Mouse (Mus musculus): Measurements from ENCODE around the gene Hrh2. TPM values are rescaled to one million over a fixed set of nuclear protein-coding genes. Genes with fewer than 3 reads are reported as not detected.

Hrh2 gene
- polyA plus RNA-seq, 1 experiment from 2014 or later = 0.65 TPM

DNA sequence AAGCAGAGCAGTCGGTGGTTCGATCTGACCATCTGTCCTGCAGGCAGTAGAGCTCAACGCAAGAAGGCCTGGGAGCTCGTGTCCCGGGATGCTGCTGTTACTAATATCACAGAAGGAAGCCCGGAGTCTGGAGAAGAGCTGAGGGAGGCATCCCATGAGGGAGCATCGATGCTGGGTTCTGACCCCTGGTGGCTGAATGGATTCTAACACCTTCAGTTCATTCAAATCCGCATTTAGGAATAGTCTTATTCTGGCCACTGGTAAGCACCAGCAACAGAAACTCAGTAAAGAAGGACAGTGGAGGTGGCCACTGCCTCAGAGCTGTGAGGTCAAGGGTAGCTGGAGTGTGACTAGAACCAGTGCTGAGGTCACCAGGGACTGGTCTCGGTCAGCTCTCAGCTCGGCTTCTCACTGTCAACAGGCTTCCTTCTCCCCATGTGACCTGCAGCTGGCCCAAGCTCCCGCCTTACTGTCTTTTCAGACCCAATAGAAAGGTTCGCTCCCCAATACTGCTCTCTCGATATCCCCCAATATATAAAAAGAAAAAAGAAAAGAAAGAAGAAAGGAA is 36.1 kb downstream of the Hrh2 start:
- Histone ChIP-seq H3K36me3 (no peaks in the 10 kb centered on the region), H3K27ac (replicated peaks) (no peak overlapping the region), H3K27me3 (no peaks in the 10 kb centered on the region), H3K4me3 (no peak overlapping the region), H3K9ac (no peak overlapping the region), H3K4me1 (replicated peaks) (peaks cover 10% of the 10 kb centered on the region; the same call in 1 of the 2 replicates), H3K4me2 (no peak overlapping the region), H3K9me3 (no peaks in the 10 kb centered on the region)
- peak; percentile 51; the same call in 1 of the 2 replicates for ATAC-seq (ENCODE audit: low FRiP score, low read depth)
- WGBS = 23% methylated on average over 13 of the region's 13 CpGs

DNA sequence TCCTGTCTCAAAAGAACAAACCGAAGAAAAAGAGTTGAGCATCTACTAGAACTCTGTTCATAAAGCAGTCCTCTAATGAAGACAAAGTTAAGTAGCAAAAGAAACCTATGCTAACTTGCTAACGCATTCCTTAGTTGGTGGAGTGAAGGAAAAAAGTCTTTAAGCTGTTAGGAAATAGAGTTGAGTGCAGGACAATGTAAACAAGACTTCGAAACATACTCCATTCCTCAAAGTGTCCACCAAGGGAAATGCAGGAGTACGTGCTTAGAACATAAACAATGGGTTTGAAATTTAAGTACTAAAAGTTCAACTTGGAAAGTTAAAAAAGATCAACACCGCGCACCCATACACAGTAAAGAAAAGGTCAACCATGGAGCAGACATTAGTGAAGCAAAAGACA is 38.2 kb downstream of the Hrh2 start:
- Histone ChIP-seq H3K36me3 (no peaks in the 10 kb centered on the region), H3K9me3 (no peaks in the 10 kb centered on the region), H3K27me3 (no peaks in the 10 kb centered on the region), H3K4me1 (replicated peaks) (0 out of 2 replicates have a peak, but pooled peaks cover 4% of the 10 kb centered on the region), H3K4me3 (no peak overlapping the region), H3K9ac (no peak overlapping the region), H3K4me2 (no peak overlapping the region), H3K27ac (replicated peaks) (no peak overlapping the region)
- no peak for ATAC-seq (ENCODE audit: low FRiP score, low read depth)
- WGBS = 95% methylated on average over 6 of the region's 6 CpGs

DNA sequence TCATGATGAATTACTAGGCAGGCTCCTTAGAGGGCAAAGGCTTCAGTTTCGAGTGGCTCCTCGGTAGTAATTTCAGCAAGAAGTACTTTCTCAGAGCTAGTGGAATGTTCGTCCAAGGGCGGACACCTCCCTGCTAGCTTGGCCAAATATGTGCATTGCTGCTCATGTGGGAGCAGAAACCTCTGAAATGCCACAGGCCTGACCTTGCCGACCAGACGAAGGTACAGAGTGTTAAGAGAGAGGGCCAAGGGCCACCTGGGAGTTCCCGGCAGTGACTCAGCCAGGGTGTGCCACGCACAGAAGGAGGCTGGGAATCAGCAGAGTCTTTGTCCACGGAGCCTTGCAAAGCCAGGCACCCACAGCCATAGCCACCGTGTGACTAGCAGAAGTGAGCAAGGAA is 39.9 kb downstream of the Hrh2 start:
- H3K4me1 ChIP-seq (replicated peaks) = 0 out of 2 replicates have a peak, but pooled peaks cover 4% of the 10 kb centered on the region
- no peaks in the 10 kb centered on the region for H3K27me3 ChIP-seq
- H3K9ac ChIP-seq = no peak overlapping the region
- no peak overlapping the region for H3K4me3 ChIP-seq
- WGBS = 78% methylated on average over 10 of the region's 10 CpGs
- no peaks in the 10 kb centered on the region for H3K36me3 ChIP-seq
- H3K27ac ChIP-seq (replicated peaks) = no peak overlapping the region
- no peak for ATAC-seq (ENCODE audit: low FRiP score, low read depth)
- H3K9me3 ChIP-seq = no peaks in the 10 kb centered on the region
- H3K4me2 ChIP-seq = no peak overlapping the region

DNA sequence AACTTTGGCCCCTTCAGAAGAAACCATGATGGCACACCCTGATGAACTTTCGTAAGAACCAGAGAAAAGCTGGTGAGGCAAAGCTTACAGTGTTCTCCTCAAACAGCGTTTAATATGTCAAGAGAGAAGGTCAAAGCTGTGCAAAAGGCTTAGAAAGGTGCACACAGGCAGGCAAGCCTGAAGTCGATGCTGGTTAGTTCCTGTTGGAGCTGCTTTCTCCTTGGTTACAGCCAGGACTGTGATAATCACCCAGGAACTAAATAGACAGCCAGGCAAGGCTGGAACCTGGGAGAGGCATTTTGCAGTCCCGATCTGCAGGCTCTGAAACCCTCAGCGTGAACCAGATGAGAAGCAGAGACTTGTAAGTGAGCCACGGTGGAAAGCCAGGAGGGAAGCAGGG is 45.6 kb downstream of the Hrh2 start:
- no peaks in the 10 kb centered on the region for H3K27me3 ChIP-seq
- H3K4me1 ChIP-seq (replicated peaks) = peaks cover 8% of the 10 kb centered on the region
- no peak for ATAC-seq (ENCODE audit: low FRiP score, low read depth)

DNA sequence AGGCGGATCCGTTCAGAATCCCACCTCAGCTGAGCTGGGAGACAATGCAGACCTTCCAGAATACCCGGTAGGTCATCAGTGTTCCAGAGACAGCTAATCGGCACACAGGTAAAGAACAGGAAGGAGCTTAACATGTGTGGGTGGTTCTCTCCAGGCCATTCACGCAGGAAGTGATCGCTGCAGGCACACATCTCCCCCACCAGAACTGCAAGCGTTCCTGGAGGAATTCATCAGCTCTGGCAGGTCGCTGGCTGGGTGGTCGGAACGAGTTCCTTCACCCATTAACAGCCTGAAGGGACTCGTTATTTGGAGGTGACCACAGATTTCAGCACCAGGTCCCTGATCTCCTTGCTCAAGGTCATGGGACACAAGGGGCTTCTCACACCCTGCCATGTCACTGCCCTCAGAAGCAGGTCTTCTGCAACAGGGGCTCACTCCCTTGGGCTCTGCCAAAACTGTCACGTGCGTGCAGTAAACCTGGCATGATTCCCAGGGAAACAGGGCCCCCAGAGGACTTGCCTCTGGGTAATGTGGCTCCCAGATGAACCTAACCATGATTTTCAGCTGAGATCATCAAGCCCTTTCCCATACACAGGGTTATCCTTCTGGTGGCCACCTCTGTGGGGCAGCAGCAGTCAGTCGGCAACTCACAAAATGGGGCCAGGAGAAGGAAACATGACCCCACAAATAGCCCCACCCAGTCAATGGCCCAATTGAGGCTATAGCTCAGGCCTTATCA is 46.8 kb downstream of the Hrh2 start:
- no peaks in the 10 kb centered on the region for H3K9me3 ChIP-seq
- H3K36me3 ChIP-seq = no peaks in the 10 kb centered on the region
- peaks cover 8% of the 10 kb centered on the region for H3K4me1 ChIP-seq (replicated peaks)
- H3K9ac ChIP-seq = no peak overlapping the region
- ATAC-seq (ENCODE audit: low FRiP score, low read depth) = no peak
- no peaks in the 10 kb centered on the region for H3K27me3 ChIP-seq
- no peak overlapping the region for H3K4me3 ChIP-seq
- no peak overlapping the region for H3K27ac ChIP-seq (replicated peaks)
- no peak overlapping the region for H3K4me2 ChIP-seq
- whole genome bisulfite sequencing = 54% methylated on average over 14 of the region's 14 CpGs

More for the DNA sequence above, 45.6 kb downstream of the Hrh2 start:
- no peaks in the 10 kb centered on the region for H3K9me3 ChIP-seq
- no peak overlapping the region for H3K4me2 ChIP-seq
- no peak overlapping the region for H3K9ac ChIP-seq
- H3K36me3 ChIP-seq = no peaks in the 10 kb centered on the region
- no peak overlapping the region for H3K4me3 ChIP-seq
- no peak overlapping the region for H3K27ac ChIP-seq (replicated peaks)
- 72% methylated on average over 6 of the region's 6 CpGs for WGBS

DNA sequence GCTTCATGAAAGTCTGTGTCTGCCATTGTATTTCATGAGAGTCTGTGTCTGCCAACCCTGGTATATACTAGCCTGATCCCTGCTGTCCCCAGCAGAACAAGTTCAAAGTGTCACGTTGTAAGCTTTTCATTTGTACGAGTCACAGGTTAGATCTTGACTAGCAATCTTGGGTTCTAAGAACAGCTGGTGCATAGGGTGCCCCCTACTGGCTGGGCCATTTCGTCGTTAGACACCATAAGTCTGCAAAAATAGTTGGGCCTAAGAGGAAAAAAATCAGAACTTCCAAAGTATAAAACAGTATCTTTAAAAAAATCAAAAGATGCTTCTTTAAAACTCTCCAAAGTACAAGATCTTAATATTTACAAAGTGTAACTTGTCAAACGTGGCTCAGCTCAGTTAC is 50.5 kb downstream of the Hrh2 start:
- H3K4me1 ChIP-seq (replicated peaks) = peaks cover 8% of the 10 kb centered on the region
- H3K4me3 ChIP-seq = no peak overlapping the region
- H3K9me3 ChIP-seq = no peaks in the 10 kb centered on the region
- H3K36me3 ChIP-seq = no peaks in the 10 kb centered on the region
- no peak overlapping the region for H3K9ac ChIP-seq
- ATAC-seq (ENCODE audit: low FRiP score, low read depth) = no peak
- H3K27ac ChIP-seq (replicated peaks) = no peak overlapping the region
- no peak overlapping the region for H3K4me2 ChIP-seq
- no peaks in the 10 kb centered on the region for H3K27me3 ChIP-seq
- WGBS = 68% methylated on average over 5 of the region's 5 CpGs

DNA sequence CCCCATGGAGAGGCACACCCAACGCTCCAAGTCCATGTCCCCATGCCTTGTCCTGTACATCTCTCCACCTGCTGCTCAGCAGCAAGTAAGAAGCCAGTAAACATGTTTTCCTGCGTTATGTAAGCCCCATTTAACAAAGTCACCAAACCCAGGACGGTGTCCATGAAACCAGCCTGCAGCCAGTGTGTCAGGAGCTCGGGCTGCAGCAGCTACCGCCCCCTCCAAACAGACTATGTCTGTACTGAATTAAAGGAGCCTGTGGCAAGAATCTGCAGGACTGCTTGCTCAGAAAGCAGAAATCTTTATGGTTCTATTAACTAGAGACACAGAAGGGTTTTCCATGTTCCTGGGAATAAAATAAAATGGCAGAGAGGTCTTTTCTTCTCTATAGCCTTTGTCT is 53.3 kb downstream of the Hrh2 start:
- H3K4me1 ChIP-seq (replicated peaks) = peaks cover 24% of the 10 kb centered on the region
- H3K9ac ChIP-seq = no peak overlapping the region
- no peak overlapping the region for H3K27ac ChIP-seq (replicated peaks)
- no peak overlapping the region for H3K4me2 ChIP-seq
- no peaks in the 10 kb centered on the region for H3K36me3 ChIP-seq
- no peaks in the 10 kb centered on the region for H3K9me3 ChIP-seq
- 60% methylated on average over 5 of the region's 5 CpGs for WGBS
- ATAC-seq (ENCODE audit: low FRiP score, low read depth) = no peak
- H3K27me3 ChIP-seq = no peaks in the 10 kb centered on the region
- H3K4me3 ChIP-seq = no peak overlapping the region

DNA sequence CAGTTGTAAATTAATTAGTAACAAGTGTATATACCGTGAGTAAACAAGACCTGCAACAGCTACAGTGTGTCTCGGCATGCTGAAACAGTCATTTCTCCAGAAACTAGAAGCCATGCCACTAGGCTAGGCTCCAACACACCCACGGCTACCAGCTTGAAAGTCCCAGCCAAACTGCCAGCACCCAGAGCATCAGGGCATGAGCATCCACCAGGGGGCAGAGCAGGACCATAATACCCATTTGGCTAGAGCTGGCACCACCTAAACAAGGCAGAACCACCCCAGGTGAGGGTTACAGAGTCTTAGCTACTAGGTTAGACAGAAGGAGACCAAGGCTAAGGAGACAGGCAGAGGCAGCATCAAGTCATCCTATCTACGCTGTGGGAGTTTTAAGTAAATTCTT is 55.6 kb downstream of the Hrh2 start:
- no peaks in the 10 kb centered on the region for H3K27me3 ChIP-seq
- no peaks in the 10 kb centered on the region for H3K9me3 ChIP-seq
- H3K36me3 ChIP-seq = no peaks in the 10 kb centered on the region
- H3K27ac ChIP-seq (replicated peaks) = no peak overlapping the region
- ATAC-seq (ENCODE audit: low FRiP score, low read depth) = peak; percentile 42; the same call in 1 of the 2 replicates
- peaks cover 27% of the 10 kb centered on the region for H3K4me1 ChIP-seq (replicated peaks)
- WGBS = 26% methylated on average over 4 of the region's 4 CpGs
- H3K4me2 ChIP-seq = no peak overlapping the region
- H3K9ac ChIP-seq = no peak overlapping the region
- H3K4me3 ChIP-seq = no peak overlapping the region

DNA sequence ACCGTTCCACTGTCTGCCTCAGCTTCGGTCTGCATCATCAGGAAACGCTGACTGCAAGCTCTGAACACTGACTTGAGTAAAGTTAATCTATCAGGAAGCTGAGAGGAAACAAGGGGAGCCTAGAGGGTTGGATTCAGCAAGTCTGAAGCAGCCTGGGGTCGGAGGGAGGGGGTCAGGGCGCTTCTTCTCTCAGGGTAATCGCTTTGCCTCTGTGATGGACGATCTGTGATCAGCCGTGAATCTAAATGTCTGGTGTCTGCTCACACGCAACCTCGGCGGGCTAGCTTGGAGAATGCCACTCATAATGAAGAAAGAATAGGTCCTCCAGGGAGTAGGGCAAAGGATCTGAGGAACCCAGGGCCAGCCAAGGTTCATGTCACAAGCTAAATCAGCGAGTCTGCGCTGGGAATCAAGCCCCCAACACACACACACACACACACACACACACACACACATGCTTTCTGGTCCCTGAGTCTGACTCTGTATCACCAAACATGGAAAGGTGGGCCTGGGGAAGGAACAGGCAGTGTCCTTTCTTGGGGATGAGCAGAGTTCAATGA is 56.6 kb downstream of the Hrh2 start:
- H3K9ac ChIP-seq = no peak overlapping the region

DNA sequence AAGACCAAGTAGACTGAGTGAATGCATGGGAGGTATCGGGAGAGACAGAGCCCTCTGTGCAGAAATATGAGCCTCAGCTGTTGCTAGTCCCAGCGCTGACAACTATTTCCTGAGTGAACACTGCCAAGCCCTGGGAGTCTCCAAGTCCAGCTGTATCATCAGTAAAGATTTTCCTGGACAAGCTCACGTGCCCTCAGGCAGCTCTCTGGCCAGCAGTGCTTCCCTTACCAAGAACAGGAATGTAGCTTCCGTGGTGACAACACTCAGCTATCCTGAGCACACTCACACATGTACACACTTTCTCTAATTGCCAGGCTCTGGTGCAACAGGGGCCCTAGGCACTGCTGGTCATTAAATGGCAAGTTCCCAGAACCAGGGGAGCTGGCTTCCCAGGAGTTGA is 57.1 kb downstream of the Hrh2 start:
- no peak overlapping the region for H3K4me3 ChIP-seq
- no peaks in the 10 kb centered on the region for H3K36me3 ChIP-seq
- H3K27ac ChIP-seq (replicated peaks) = no peak overlapping the region
- H3K9ac ChIP-seq = no peak overlapping the region
- H3K9me3 ChIP-seq = no peaks in the 10 kb centered on the region
- peaks cover 27% of the 10 kb centered on the region for H3K4me1 ChIP-seq (replicated peaks)
- no peak overlapping the region for H3K4me2 ChIP-seq
- no peaks in the 10 kb centered on the region for H3K27me3 ChIP-seq
- ATAC-seq (ENCODE audit: low FRiP score, low read depth) = no peak
- 31% methylated on average over 4 of the region's 4 CpGs for WGBS

More for the DNA sequence above, 56.6 kb downstream of the Hrh2 start:
- no peak for ATAC-seq (ENCODE audit: low FRiP score, low read depth)
- Histone ChIP-seq H3K36me3 (no peaks in the 10 kb centered on the region), H3K4me3 (no peak overlapping the region), H3K27ac (replicated peaks) (no peak overlapping the region), H3K4me2 (no peak overlapping the region), H3K27me3 (no peaks in the 10 kb centered on the region), H3K9me3 (no peaks in the 10 kb centered on the region), H3K4me1 (replicated peaks) (peaks cover 27% of the 10 kb centered on the region)
- WGBS = 49% methylated on average over 13 of the region's 13 CpGs

DNA sequence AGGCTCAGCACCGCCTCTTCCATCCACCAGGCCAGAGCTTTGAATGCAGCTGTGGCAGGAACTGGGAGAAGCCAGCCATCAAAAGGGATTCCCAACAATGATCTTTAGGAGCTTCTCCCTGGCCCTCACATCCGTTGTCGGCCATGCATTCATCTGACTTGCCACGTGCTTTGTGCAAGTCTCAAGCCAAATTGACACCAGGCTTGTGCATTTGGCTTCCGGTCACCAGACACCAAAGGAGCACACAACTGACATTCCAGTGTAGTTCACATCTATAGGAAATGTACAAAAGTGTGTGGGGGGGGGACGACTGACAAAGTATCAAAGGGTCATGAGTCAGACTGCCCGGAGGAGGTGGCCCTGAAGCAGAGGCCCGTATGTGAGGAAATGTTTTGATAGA is 58.4 kb downstream of the Hrh2 start:
- 33% methylated on average over 8 of the region's 8 CpGs for WGBS
- H3K27me3 ChIP-seq = no peaks in the 10 kb centered on the region
- peaks cover 27% of the 10 kb centered on the region for H3K4me1 ChIP-seq (replicated peaks)
- no peaks in the 10 kb centered on the region for H3K9me3 ChIP-seq
- no peak overlapping the region for H3K9ac ChIP-seq
- no peak for ATAC-seq (ENCODE audit: low FRiP score, low read depth)
- no peak overlapping the region for H3K27ac ChIP-seq (replicated peaks)
- no peaks in the 10 kb centered on the region for H3K36me3 ChIP-seq
- H3K4me2 ChIP-seq = no peak overlapping the region
- H3K4me3 ChIP-seq = no peak overlapping the region

DNA sequence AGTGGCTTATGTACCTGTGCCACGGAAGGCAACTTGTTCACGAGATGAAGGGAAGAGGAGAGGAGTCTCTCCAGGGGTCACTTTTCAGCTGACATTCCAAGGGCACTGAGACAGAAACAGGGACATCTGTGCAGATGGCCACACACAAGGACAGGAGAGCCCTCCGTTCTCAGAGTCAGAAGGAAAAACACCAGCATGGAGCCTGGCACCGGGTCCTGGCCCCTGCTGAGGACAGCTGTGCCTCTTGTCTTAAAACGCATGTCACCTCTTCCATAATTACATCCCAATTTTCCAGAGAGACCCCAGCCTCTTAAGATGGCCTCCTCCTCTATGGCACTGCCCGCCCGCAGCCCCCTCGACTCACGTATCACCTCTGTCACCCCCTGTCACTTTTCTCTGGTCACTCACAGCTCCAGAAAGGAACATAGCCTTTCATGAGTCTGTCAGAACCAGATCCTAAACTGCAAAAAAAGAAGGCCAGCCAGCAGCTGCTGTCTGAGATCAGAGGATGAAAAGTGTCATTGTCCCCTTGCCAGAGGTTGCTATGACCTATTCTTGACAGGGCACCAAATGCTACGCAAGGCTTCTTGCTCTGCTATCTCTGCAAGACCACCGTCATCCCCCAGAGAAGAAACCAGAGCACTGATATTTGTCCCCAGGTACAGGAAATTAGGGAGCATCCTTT is 59.8 kb downstream of the Hrh2 start:
- 65% methylated on average over 11 of the region's 11 CpGs for WGBS

More for the DNA sequence above, 59.8 kb downstream of the Hrh2 start:
- H3K27me3 ChIP-seq = no peaks in the 10 kb centered on the region
- H3K9me3 ChIP-seq = no peaks in the 10 kb centered on the region
- H3K4me3 ChIP-seq = no peak overlapping the region
- H3K27ac ChIP-seq (replicated peaks) = no peak overlapping the region
- no peaks in the 10 kb centered on the region for H3K36me3 ChIP-seq
- no peak for ATAC-seq (ENCODE audit: low FRiP score, low read depth)
- H3K4me1 ChIP-seq (replicated peaks) = peaks cover 32% of the 10 kb centered on the region
- no peak overlapping the region for H3K9ac ChIP-seq
- H3K4me2 ChIP-seq = no peak overlapping the region

Measured in hindbrain, embryonic 15.5 days (tissue).